Mouse (Mus musculus) embryonic stem cell, embryonic (primary cell): ENCODE results near the gene A430033K04Rik.

Source experiments
- CTCF ChIA-PET, 4 experiments: fragments of 300-600 bp in 2 of 4; fragments of 350-600 bp in 2 of 4; sonication (Branson Sonifier 250); formaldehyde crosslinking; loops; one replicate each; lab custom pipeline; 2022; ENCODE audit warnings: inconsistent platforms in 2 of 4; lab: Charles Lee
- POLR2A ChIA-PET, 4 experiments: fragments of 300-600 bp in 2 of 4; fragments of 350-600 bp in 2 of 4; sonication (Branson Sonifier 250); formaldehyde crosslinking; loops; one replicate each; lab custom pipeline; 2022; ENCODE audit warnings: antibody characterized with exemption in 4 of 4, inconsistent platforms in 1 of 4; lab: Charles Lee

A430033K04Rik gene

DNA sequence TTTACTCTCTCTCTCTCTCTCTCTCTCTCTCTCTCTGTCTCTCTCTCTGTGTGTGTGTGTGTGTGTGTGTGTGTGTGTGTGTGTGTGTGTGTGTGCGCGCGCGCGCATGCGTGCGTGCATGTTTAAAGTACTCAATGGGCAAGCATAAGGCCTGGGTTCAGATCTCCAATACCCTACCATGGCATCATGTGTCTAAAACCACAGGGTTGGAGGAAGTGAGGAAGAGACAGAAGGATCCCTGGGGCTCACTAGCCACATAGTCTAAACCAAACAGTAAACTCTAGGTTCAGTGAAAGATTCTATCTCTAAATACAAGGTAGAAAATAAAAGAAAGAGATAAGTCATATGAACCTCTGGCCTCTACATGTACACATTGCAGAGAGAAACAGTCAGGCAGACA lies 61.2 kb downstream of the A430033K04Rik start:
- ChIA-PET CTCF (interaction anchor here in 2 of 4 experiments (0.9 kb wide), 2 partner anchors 26 kb away, joined by 3 to 4 read pairs; no protein-coding TSS in a partner anchor), POLR2A (no interaction called here)

GRCm38 (mm10) chr5:138687453-138687852 lies 64.8 kb downstream of the A430033K04Rik start:
- POLR2A ChIA-PET = interaction anchor here in 1 of 4 experiments (0.7 kb wide), 1 partner anchor 114 kb away, joined by 4 read pairs; no protein-coding TSS in a partner anchor
- CTCF ChIA-PET = interaction anchor here in 2 of 4 experiments (0.6 to 1.4 kb wide), 3 partner anchors 30 to 389 kb away, joined by 4 to 9 read pairs (median 5); partner anchors contain the start of gene A430033K04Rik (in 1 of the 2)

DNA sequence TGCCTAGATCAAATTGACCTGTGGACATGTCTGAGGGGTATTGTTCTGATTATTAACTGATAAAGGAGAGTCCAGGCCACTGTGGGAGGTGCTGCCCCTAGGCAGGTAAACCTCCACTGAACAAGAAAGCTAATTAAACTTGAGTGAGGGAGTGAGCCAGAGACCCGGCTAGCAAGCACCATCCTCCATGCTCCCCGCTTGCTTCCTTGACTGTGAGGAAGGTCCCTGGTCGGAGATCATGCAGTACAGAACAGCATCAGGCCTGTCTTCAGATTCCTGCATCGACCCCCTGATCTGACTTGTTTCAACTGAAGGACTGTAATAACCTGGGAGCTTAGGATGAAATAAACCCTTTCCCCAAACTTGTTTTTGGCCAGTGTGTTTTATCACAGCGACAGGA lies 66.6 kb downstream of the A430033K04Rik start:
- POLR2A ChIA-PET = interaction anchor here in 1 of 4 experiments (0.6 kb wide), 1 partner anchor 301 kb away, joined by 3 read pairs; no protein-coding TSS in a partner anchor
- CTCF ChIA-PET = interaction anchor here in 3 of 4 experiments (0.6 to 3.1 kb wide), 4 partner anchors 31 to 1521 kb away, joined by 3 to 14 read pairs (median 6); no protein-coding TSS in a partner anchor

- ChIA-PET POLR2A (interaction anchor here in 2 of 4 experiments (0.7 to 1.6 kb wide), 4 partner anchors 62 to 507 kb away, joined by 3 to 4 read pairs (median 3); partner anchors contain the start of genes Fam20c (in 1 of the 2), Sun1 (in 1 of the 2) and Zfp68 (in 1 of the 2)), CTCF (interaction anchor here in 3 of 4 experiments (1.1 to 1.8 kb wide), 3 partner anchors 34 to 35 kb away, joined by 5 to 6 read pairs (median 5); no protein-coding TSS in a partner anchor)
Measured at GRCm38 (mm10) chr5:138692936-138693570, 70.4 kb downstream of the A430033K04Rik start.

DNA sequence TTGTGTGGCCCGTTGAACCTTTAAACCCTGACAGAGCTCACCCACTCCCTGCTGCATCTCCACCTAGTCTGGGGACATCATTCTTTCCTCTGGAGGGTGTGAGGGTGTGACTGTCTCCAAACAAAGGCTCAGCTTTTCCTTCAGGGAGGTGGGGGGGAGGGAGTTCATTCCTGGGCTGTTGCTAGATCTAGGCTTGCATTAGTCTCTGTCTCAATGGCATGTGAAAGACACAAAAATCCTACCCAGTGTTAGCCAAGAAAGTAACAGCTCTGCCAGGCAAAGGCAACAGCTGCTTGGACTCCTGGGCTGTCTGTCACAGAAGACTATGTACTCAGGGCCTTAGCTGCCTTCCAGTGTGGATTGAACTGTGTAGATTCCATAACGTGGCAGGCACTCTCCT lies 71.4 kb downstream of the A430033K04Rik start:
- POLR2A ChIA-PET = interaction anchor here in 3 of 4 experiments (0.7 to 1.7 kb wide), 6 partner anchors 9 to 506 kb away, joined by 3 to 4 read pairs (median 3); partner anchors contain the start of genes Fam20c (in 1 of the 3), Sun1 (in 1 of the 3) and Zfp68 (in 1 of the 3)
- CTCF ChIA-PET = interaction anchor here (0.6 to 1.8 kb wide), 8 partner anchors 10 to 262 kb away, joined by 3 to 6 read pairs (median 4); no protein-coding TSS in a partner anchor

DNA sequence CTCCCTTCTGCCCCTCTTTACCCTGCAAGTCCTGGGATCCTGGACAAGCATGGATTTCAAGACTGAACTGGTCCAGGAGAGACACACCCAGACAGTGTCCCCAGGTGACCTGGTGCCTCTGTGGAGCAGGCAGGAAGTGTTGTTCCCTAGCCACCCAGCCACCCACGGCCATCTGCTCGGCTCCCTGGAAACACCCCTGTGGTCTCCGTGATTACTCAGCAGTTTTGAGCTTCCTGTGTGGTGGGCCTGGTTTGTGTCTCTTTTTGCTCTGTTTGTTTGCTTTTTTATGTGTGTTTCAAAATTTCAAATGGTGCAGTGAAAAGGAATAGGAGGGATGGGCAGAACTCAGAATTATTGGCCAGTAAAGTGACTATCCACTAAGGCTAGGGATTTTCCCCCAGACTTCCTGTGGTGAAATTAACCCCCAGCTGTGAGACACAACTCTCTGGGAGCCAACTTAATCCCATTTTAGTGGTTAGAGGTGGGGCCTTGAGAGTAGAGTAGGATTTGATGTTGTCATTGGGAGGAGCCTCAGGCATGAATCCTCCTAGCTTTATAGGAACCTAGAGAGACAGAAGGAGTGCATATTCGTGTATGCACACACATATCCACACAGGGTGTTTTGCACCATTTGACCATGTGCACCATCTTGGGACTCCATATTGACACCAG lies 72.0 kb downstream of the A430033K04Rik start:
- CTCF ChIA-PET = interaction anchor here in 3 of 4 experiments (0.6 to 1.8 kb wide), 3 partner anchors 9 to 143 kb away, joined by 3 to 14 read pairs (median 5); no protein-coding TSS in a partner anchor
- POLR2A ChIA-PET = interaction anchor here in 2 of 4 experiments (0.7 to 1.7 kb wide), 3 partner anchors 9 to 303 kb away, joined by 3 read pairs; no protein-coding TSS in a partner anchor

DNA sequence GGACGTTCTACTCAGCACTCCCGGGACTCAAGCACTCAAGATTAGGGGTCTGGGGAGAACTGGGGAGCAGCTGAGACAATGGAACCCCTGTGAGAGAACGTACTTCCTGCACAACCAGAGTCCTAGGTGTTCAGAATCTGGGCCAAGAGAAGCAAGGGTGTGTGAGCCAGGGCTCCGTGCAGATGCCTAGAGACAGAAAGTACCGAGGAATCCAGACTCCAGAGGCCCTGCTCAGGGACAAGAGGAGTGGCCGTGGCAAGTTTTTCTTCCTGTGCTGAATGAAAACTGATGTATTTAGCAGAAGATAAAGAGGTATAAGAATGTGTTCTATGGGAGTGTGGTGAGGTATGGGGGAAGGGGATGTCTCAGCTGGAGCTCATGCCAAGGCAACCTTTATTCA lies 74.8 kb downstream of the A430033K04Rik start:
- ChIA-PET POLR2A (no interaction called here), CTCF (no interaction called here)
